Comparison of ENCODE assay signal across 15 mouse cellular contexts in genomic region chr11:51884092-51884491, GRCm38 (mm10). TPM values are rescaled to one million over a fixed set of nuclear protein-coding genes. Genes with fewer than 3 reads are reported as not detected.
DNase-seq lines count a peak whose midpoint lies in the region; ATAC-seq lines count a peak whose summit lies in the region.
"Had no signal": no experiment of that assay in that cellular context is flagged by ENCODE, and none has a peak within 500 bp of the region (broad histone marks: within the 10 kb centered on the region; RNA-seq: fewer than 3 reads in every experiment).

No protein-coding gene starts in this region.

- no peaks in the 10 kb centered on the region for H3K27me3 ChIP-seq in heart, embryonic 15.5 days
- H3K27me3 ChIP-seq in intestine, embryonic 16.5 days (replicated peaks; ENCODE audit: control insufficient read depth, insufficient read depth, low read length): no peaks in the 10 kb centered on the region
- H3K27me3 ChIP-seq: forebrain, embryonic 12.5 days; hindbrain, embryonic 12.5 days; liver, embryonic 12.5 days; midbrain, embryonic 13.5 days had no signal

- H3K36me3 ChIP-seq in heart, embryonic 15.5 days: no peaks in the 10 kb centered on the region
- no peaks in the 10 kb centered on the region for H3K36me3 ChIP-seq in intestine, embryonic 16.5 days (ENCODE audit: control insufficient read depth, insufficient read depth, low read length)
- H3K36me3 ChIP-seq: forebrain, embryonic 12.5 days; hindbrain, embryonic 12.5 days; liver, embryonic 12.5 days; midbrain, embryonic 13.5 days had no signal

- no peak for DNase-seq in heart, postnatal 25 days (ENCODE audit: low spot score)
- DNase-seq in ovary, adult 18-20 months (ENCODE audit: low spot score): peak; percentile 68
- DNase-seq in ovary, postnatal 14 days (ENCODE audit: low spot score): no peak
- DNase-seq in thymus, postnatal 25 days: peak; percentile 51
- DNase-seq in embryo, embryonic 10 days (ENCODE audit: low spot score): no peak
- DNase-seq: cerebellum, adult 18-20 months; right cerebral cortex, adult 18-20 months had no signal

- H3K4me3 ChIP-seq in heart, embryonic 15.5 days: no peak overlapping the region
- H3K4me3 ChIP-seq in intestine, embryonic 16.5 days (ENCODE audit: low read length): no peak overlapping the region
- H3K4me3 ChIP-seq: forebrain, embryonic 12.5 days; hindbrain, embryonic 12.5 days; liver, embryonic 12.5 days; midbrain, embryonic 13.5 days; myocyte had no signal

- peak overlapping the region; percentile 58 for H3K27ac ChIP-seq in heart, embryonic 15.5 days
- peak overlapping the region; percentile 65 for H3K27ac ChIP-seq in intestine, embryonic 16.5 days (ENCODE audit: low read length)
- H3K27ac ChIP-seq: forebrain, embryonic 12.5 days; hindbrain, embryonic 12.5 days; liver, embryonic 12.5 days; macrophage; midbrain, embryonic 13.5 days had no signal

- 46% methylated on average over 1 of the region's 1 CpGs for WGBS in heart, embryonic 15.5 days
- 24% methylated on average over 1 of the region's 1 CpGs for WGBS in intestine, embryonic 16.5 days

- no peak for ATAC-seq in heart, embryonic 15.5 days (replicated peaks; ENCODE audit: insufficient number of reproducible peaks, insufficient read depth, low FRiP score, low read depth)
- ATAC-seq in intestine, embryonic 16.5 days: peak; percentile 56
- ATAC-seq: midbrain, embryonic 13.5 days had no signal

- H3K9me3 ChIP-seq in heart, embryonic 15.5 days (replicated peaks): no peaks in the 10 kb centered on the region
- H3K9me3 ChIP-seq in intestine, embryonic 16.5 days (ENCODE audit: control insufficient read depth, low read length): peaks cover 9% of the 10 kb centered on the region
- H3K9me3 ChIP-seq: forebrain, embryonic 12.5 days; midbrain, embryonic 13.5 days had no signal

- peaks cover 18% of the 10 kb centered on the region for H3K4me1 ChIP-seq in heart, embryonic 15.5 days (replicated peaks)
- H3K4me1 ChIP-seq in intestine, embryonic 16.5 days (ENCODE audit: control insufficient read depth, insufficient read depth, low read length): peaks cover 11% of the 10 kb centered on the region
- H3K4me1 ChIP-seq: forebrain, embryonic 12.5 days had no signal

- intact Hi-C loops in heart, postnatal 25 days (cut with DNase I): no loop called here

- H3K9ac ChIP-seq in heart, embryonic 15.5 days: no peak overlapping the region
- H3K9ac ChIP-seq in intestine, embryonic 16.5 days (ENCODE audit: low read depth, low read length): no peak overlapping the region
- H3K9ac ChIP-seq: forebrain, embryonic 12.5 days; hindbrain, embryonic 12.5 days; liver, embryonic 12.5 days; midbrain, embryonic 13.5 days had no signal

- no peak overlapping the region for H3K4me2 ChIP-seq in heart, embryonic 15.5 days
- no peak overlapping the region for H3K4me2 ChIP-seq in intestine, embryonic 16.5 days (ENCODE audit: low read depth, low read length)
- H3K4me2 ChIP-seq: forebrain, embryonic 12.5 days; hindbrain, embryonic 12.5 days; liver, embryonic 12.5 days; midbrain, embryonic 13.5 days had no signal

RNA-seq across cellular contexts. Expression of gene Jade2, which starts 26.6 kb away (rescaled TPM):
- 0.82 and 1.5 TPM in 2 replicates for polyA plus RNA-seq in heart, embryonic 15.5 days (2015; fragmentation: Nextera tagmentation; extraction: Ambion mirVana)
- 1 to 10 TPM; 6.5 to 8.8 TPM for total RNA-seq in heart, postnatal 25 days (2021)
- polyA plus RNA-seq in intestine, embryonic 16.5 days (2015; fragmentation: Nextera tagmentation; extraction: Ambion mirVana): 1.3 and 1.5 TPM in 2 replicates

Comparison
In these comparisons a context has a peak if more than half of its experiments do, and no peak if none do; other contexts are left out.
1. DNase-seq: peak in ovary, adult 18-20 months (single experiment) and thymus, postnatal 25 days (single experiment); none in heart, postnatal 25 days (single experiment), ovary, postnatal 14 days (single experiment) and embryo, embryonic 10 days (single experiment).